ENCODE assay signal across 8 mouse cellular contexts in genomic region chr1:135105124-135105523, GRCm38 (mm10). TPM values are rescaled to one million over a fixed set of nuclear protein-coding genes. Genes with fewer than 3 reads are reported as not detected.
A peak's percentile ranks its signal among the peaks of the same experiment; 100 is the strongest.
DNase-seq lines count a peak whose midpoint lies in the region; ATAC-seq and TF ChIP-seq lines count a peak whose summit lies in the region.

Gene Lgr6, minus strand, starts transcription at chr1:135105276.

- TF ChIP-seq POLR2A in lung, adult 2 months (IDR thresholded peaks at IDR 0.05; ENCODE audit: borderline replicate concordance, extremely low read depth, low read depth, low read length): no peak

- TF ChIP-seq CTCF in lung, adult 2 months (IDR thresholded peaks at IDR 0.05; ENCODE audit: insufficient read depth, low read length): no peak

- 0% methylated on average over 22 of the region's 40 CpGs for WGBS in lung, embryonic 16.5 days
- WGBS in lung, adult 2 months: 2% methylated on average over 38 of the region's 40 CpGs
- WGBS in forebrain, embryonic 11.5 days: 0% methylated on average over 39 of the region's 40 CpGs
- under 1% methylated on average over 32 of the region's 40 CpGs for WGBS in midbrain, embryonic 16.5 days

- H3K4me2 ChIP-seq in lung, embryonic 16.5 days (ENCODE audit: low read depth, low read length): peak within 1 kb of the TSS; percentile 69
- H3K4me2 ChIP-seq in forebrain, embryonic 11.5 days (ENCODE audit: low read depth, low read length, severe bottlenecking): peak within 1 kb of the TSS; percentile 58
- peak within 1 kb of the TSS; percentile 66 for H3K4me2 ChIP-seq in midbrain, embryonic 16.5 days (ENCODE audit: low read length)

- peak within 1 kb of the TSS; percentile 51 for H3K4me3 ChIP-seq in lung, embryonic 16.5 days (ENCODE audit: low read length)
- no peak within 1 kb of the TSS for H3K4me3 ChIP-seq in lung, adult 2 months (replicated peaks; ENCODE audit: extremely low read depth, low read depth, low read length)
- H3K4me3 ChIP-seq in forebrain, embryonic 11.5 days (ENCODE audit: low read depth, low read length): peak within 1 kb of the TSS; percentile 30
- peak within 1 kb of the TSS; percentile 34 for H3K4me3 ChIP-seq in midbrain, embryonic 16.5 days (ENCODE audit: low read depth, low read length)

- ATAC-seq in lung, embryonic 16.5 days (ENCODE audit: low read depth): peak; percentile 57
- no peak for ATAC-seq in forebrain, embryonic 11.5 days (replicated peaks; ENCODE audit: low FRiP score)
- peak; percentile 29 for ATAC-seq in inflammation-experienced regulatory T-cells, adult 6 months
- 0 out of 2 replicates have a peak, but pooled peaks have one; percentile 3 for ATAC-seq in midbrain, embryonic 16.5 days
- no peak for ATAC-seq in monocyte, adult 5-6 weeks (replicated peaks; ENCODE audit: insufficient number of reproducible peaks, low FRiP score, low TSS enrichment, poor library complexity, severe bottlenecking)

- H3K36me3 ChIP-seq in lung, embryonic 16.5 days (ENCODE audit: control insufficient read depth, insufficient read depth, low read length): no peaks in the 10 kb centered on the region
- H3K36me3 ChIP-seq in forebrain, embryonic 11.5 days (ENCODE audit: control insufficient read depth, insufficient read depth, low read length): no peaks in the 10 kb centered on the region
- H3K36me3 ChIP-seq in midbrain, embryonic 16.5 days (ENCODE audit: control insufficient read depth, insufficient read depth, low read length): no peaks in the 10 kb centered on the region

- intact Hi-C loops in left cerebral cortex, postnatal 4 days (cut with DNase I): no loop called here

- no peaks in the 10 kb centered on the region for H3K9me3 ChIP-seq in lung, embryonic 16.5 days (ENCODE audit: control insufficient read depth, low read length)
- no peaks in the 10 kb centered on the region for H3K9me3 ChIP-seq in forebrain, embryonic 11.5 days (ENCODE audit: control insufficient read depth, low read length)
- no peaks in the 10 kb centered on the region for H3K9me3 ChIP-seq in midbrain, embryonic 16.5 days (replicated peaks; ENCODE audit: control insufficient read depth, low read length, poor library complexity, severe bottlenecking)

- peak within 1 kb of the TSS; percentile 50 for H3K9ac ChIP-seq in lung, embryonic 16.5 days (ENCODE audit: low read length)
- H3K9ac ChIP-seq in forebrain, embryonic 11.5 days (ENCODE audit: low read length): no peak within 1 kb of the TSS
- H3K9ac ChIP-seq in midbrain, embryonic 16.5 days (ENCODE audit: low read depth, low read length): peak within 1 kb of the TSS; percentile 18; the same call in 1 of the 2 replicates

- peaks cover 14% of the 10 kb centered on the region; the same call in 1 of the 2 replicates for H3K4me1 ChIP-seq in lung, embryonic 16.5 days (replicated peaks; ENCODE audit: control insufficient read depth, insufficient read depth, low read length)
- H3K4me1 ChIP-seq in lung, adult 2 months (ENCODE audit: control insufficient read depth, insufficient read depth, low read length): no peaks in the 10 kb centered on the region; the same call in 1 of the 2 replicates
- H3K4me1 ChIP-seq in forebrain, embryonic 11.5 days (replicated peaks; ENCODE audit: control insufficient read depth, insufficient read depth, low read length): peaks cover 3% of the 10 kb centered on the region; the same call in 1 of the 2 replicates
- peaks cover 9% of the 10 kb centered on the region; the same call in 1 of the 2 replicates for H3K4me1 ChIP-seq in midbrain, embryonic 16.5 days (ENCODE audit: control insufficient read depth, insufficient read depth, low read length)

- H3K27ac ChIP-seq in lung, embryonic 16.5 days (ENCODE audit: low read length): no peak within 1 kb of the TSS
- no peak within 1 kb of the TSS for H3K27ac ChIP-seq in forebrain, embryonic 11.5 days (ENCODE audit: low read depth, low read length)
- H3K27ac ChIP-seq in midbrain, embryonic 16.5 days (ENCODE audit: low read length): no peak within 1 kb of the TSS

- H3K27me3 ChIP-seq in lung, embryonic 16.5 days (ENCODE audit: control insufficient read depth, insufficient read depth, low read depth, low read length): peaks cover 44% of the 10 kb centered on the region
- H3K27me3 ChIP-seq in forebrain, embryonic 11.5 days (ENCODE audit: control insufficient read depth, insufficient read depth, low read length): peaks cover 30% of the 10 kb centered on the region
- H3K27me3 ChIP-seq in midbrain, embryonic 16.5 days (ENCODE audit: control insufficient read depth, insufficient read depth, low read depth, low read length): peaks cover 33% of the 10 kb centered on the region

- DNase-seq in lung, adult 2 months: no peak
- DNase-seq in forebrain, embryonic 11.5 days (ENCODE audit: low spot score): no peak
- DNase-seq in left cerebral cortex, postnatal 4 days: no peak
- DNase-seq in left cerebral cortex, adult 18-20 months (ENCODE audit: low spot score in 2 of 2): no peak

RNA-seq across cellular contexts. Expression of gene Lgr6, which starts in this region (rescaled TPM):
- 9.2 and 9.9 TPM in 2 replicates for polyA plus RNA-seq in lung, embryonic 16.5 days (2015; fragmentation: Nextera tagmentation; extraction: Ambion mirVana)
- 4.1 and 4.7 TPM in 2 replicates for polyA plus RNA-seq in lung, adult 2 months (2012; rRNA removed)
- 0.17 and 0.32 TPM in 2 replicates for polyA plus RNA-seq in forebrain, embryonic 11.5 days (2014; fragmentation: Nextera tagmentation; extraction: Ambion mirVana)
- polyA plus RNA-seq in inflammation-experienced regulatory T-cells, adult 6 months (2017; shearing (Covaris generic)): under 1 TPM in 2 of 3 experiments, not detected in 1; 0.05 to 0.28 TPM
- 1.1 and 1.2 TPM in 2 replicates for polyA plus RNA-seq in midbrain, embryonic 16.5 days (2015; fragmentation: Nextera tagmentation; extraction: Ambion mirVana)
- 0.10 to 0.32 TPM in 2 of 3 replicates, not detected in the other for total RNA-seq in monocyte, adult 5-6 weeks (2017)
- 1 to 10 TPM; 1.6 to 2.3 TPM for total RNA-seq in left cerebral cortex, postnatal 4 days (2021)
- total RNA-seq in left cerebral cortex, adult 18-20 months (2021): 1 to 10 TPM; 1.5 to 2.7 TPM

Comparison
In these comparisons a context has a peak if more than half of its experiments do, and no peak if none do; other contexts are left out.
1. Peak in ATAC-seq in inflammation-experienced regulatory T-cells, adult 6 months; RNA of the gene not detected or under 1 TPM.
2. ATAC-seq: peak in lung, embryonic 16.5 days (single experiment) and midbrain, embryonic 16.5 days (single experiment); none in forebrain, embryonic 11.5 days (single experiment) and monocyte, adult 5-6 weeks (single experiment).
3. Peak in every context shown above with its lines, with median percentiles within 50 percentile points of each other: H3K4me2 ChIP-seq.